Mouse (Mus musculus): ENCODE data around the gene Dus1l. TPM values are rescaled to one million over a fixed set of nuclear protein-coding genes. Genes with fewer than 3 reads are reported as not detected.
A peak's percentile ranks its signal among the peaks of the same experiment; 100 is the strongest.

Gene Dus1l
- polyA plus RNA-seq, 1 experiment from 2014 or later, result 88.8 TPM

DNA sequence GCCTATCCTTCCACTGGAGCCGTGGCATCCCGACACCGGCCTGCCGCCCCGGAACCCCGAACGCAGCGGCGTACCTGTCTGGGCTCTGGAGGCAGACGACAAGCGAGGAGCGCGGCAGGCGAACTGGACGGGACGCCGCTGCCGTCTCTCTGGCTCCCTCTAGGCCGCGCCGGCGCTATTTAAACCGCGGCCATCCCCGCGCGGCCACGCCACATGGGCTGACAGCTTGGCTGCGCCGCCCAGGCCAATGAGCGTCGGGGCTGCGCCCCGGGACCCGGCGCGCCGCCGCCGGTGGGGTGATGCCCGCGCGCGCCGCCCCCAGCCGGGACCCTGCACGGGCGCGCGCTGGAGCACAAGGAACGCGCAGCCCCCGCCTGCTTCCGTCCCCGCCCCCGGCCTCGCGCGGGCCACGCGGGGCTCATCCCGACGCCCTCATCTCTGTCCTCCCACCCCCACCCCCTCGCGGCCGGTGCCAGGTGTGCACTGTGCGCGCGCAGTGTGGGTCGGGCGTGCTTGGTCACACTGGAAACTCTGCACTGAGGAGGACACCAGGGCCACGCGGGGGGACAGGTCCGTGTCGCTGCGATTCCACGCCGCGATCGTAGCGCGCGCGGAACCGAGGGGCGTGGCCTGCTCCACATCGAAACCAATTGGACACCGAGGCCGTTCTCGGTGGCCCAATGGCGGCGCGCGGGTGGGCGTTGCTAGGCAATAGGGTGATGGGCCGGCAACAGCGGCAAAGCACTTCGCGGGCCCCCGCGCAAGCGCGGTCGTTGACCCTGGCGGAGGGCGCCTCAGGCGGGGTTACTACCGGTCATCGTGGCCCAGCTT lies 28.0 kb upstream of the Dus1l start, which contains the start of gene Fasn:
Gene Fasn, minus strand, starts transcription at position 592 of the 831 bp plus-strand sequence.
- Histone ChIP-seq H3K4me3 (peak within 1 kb of the TSS; percentile 84), H3K27me3 (ENCODE audit: insufficient read depth, poor library complexity, severe bottlenecking) (no peaks in the 10 kb centered on the region), H3K4me1 (peaks cover 64% of the 10 kb centered on the region), H3K9me3 (no peaks in the 10 kb centered on the region), H3K36me3 (peaks cover 33% of the 10 kb centered on the region), H3K27ac (peak within 1 kb of the TSS; percentile 95)
- DNase-seq (ENCODE audit: low spot score), result peak; percentile 99
- whole genome bisulfite sequencing, result under 1% methylated on average over 109 of the region's 109 CpGs

DNA sequence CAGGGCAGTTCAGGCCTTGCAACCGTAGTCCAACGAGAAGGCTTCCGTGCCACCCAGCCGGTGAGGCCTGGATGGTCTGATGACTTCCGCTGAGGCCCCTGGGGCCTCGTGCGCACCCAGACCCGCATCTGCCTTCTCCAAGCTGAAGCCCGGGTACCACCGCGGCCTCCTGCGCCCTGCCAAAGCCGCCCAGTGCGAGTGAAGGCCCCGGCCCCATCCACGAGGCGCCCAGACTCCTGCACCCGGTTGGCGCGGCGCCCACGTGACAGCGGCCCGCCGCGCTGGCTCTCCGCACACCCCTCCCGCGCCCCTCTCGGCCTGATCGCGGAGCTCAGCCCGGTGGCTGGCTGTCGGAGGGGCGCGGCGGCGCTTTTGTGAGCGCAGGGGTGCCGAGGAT lies 27.3 kb upstream of the Dus1l start:
- Histone ChIP-seq H3K27ac (peak overlapping the region; percentile 95), H3K27me3 (ENCODE audit: insufficient read depth, poor library complexity, severe bottlenecking) (no peaks in the 10 kb centered on the region), H3K4me1 (peaks cover 58% of the 10 kb centered on the region), H3K36me3 (peaks cover 39% of the 10 kb centered on the region), H3K4me3 (peak overlapping the region; percentile 84), H3K9me3 (no peaks in the 10 kb centered on the region)
- under 1% methylated on average over 40 of the region's 40 CpGs for WGBS
- peak; percentile 88 for DNase-seq (ENCODE audit: low spot score)

GRCm38 (mm10) chr11:120822831-120823550 lies 26.8 kb upstream of the Dus1l start:
- 2% methylated on average over 14 of the region's 14 CpGs for WGBS
- Histone ChIP-seq H3K27me3 (ENCODE audit: insufficient read depth, poor library complexity, severe bottlenecking) (no peaks in the 10 kb centered on the region), H3K4me3 (peak overlapping the region; percentile 84), H3K9me3 (no peaks in the 10 kb centered on the region), H3K4me1 (peaks cover 55% of the 10 kb centered on the region), H3K36me3 (peaks cover 45% of the 10 kb centered on the region), H3K27ac (peak overlapping the region; percentile 95)
- no peak for DNase-seq (ENCODE audit: low spot score)

DNA sequence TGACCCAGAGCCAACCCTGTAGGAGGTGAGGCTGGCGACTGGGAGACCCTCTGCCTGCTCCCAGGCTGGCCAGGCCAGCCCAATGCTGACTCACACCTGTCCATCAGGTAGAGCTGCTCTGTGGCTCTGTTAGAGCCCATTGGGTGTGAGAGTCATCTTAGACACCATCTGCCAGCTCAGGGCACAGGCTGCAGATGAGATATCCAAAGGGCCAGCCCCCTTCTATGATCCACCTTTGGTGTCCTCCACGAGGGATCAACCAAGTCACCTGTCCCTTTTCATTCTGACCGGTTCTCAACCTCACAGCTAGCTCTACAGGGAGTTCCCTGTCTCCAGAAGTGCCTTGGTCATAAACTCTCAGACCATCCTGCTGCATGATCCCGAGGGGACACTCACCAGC lies 26.1 kb upstream of the Dus1l start:
- 71% methylated on average over 4 of the region's 4 CpGs for WGBS
- peak overlapping the region; percentile 84 for H3K4me3 ChIP-seq
- peaks cover 51% of the 10 kb centered on the region for H3K36me3 ChIP-seq

DNA sequence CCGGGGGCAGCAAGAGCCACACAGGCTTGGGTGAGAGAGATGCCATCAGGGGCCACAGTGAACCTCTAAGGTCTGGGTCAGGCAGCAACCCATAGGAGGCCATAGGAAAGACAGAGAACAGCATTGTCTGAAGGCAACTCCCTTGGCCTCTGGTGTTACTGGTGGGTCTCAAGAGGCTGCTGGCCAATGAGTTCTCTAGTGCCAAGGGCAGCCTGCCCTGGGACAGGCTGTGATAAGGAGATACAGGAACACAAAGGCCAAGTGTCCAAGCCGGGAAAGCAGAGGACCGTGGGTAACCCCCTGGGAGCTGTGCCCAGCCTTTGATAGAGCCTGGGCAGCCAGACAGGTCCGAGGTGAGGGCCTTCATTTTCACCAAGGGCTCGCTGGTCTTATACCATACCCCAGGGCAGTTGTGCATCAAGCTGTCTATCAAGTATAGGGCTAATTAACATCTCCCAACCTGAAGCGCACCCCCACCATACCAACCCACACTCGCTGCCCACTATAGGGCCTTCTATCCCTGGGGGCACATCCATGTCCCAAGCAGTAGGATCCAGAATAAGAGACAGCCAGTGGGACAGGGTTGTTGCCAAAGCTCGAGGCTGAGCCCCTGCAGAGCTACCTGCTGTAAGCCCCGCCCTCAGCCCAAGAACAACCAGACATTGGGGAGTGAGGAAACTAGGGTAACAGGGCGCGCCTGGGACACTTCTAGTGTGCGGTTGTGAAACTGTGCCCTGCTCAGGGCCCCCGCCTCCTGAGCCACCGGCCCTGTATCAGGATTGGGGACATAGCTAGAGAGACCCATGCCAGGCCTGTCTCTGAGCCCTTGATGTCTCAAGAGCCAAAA lies 25.1 kb upstream of the Dus1l start:
- H3K27me3 ChIP-seq (ENCODE audit: insufficient read depth, poor library complexity, severe bottlenecking), result no peaks in the 10 kb centered on the region
- peaks cover 62% of the 10 kb centered on the region for H3K36me3 ChIP-seq
- no peaks in the 10 kb centered on the region for H3K9me3 ChIP-seq
- H3K27ac ChIP-seq, result peak overlapping the region; percentile 6; the same call in 1 of the 2 replicates
- DNase-seq (ENCODE audit: low spot score), result no peak
- WGBS, result 82% methylated on average over 14 of the region's 14 CpGs
- peak overlapping the region; percentile 84 for H3K4me3 ChIP-seq
- H3K4me1 ChIP-seq, result peaks cover 47% of the 10 kb centered on the region

More for the DNA sequence above, 26.1 kb upstream of the Dus1l start:
- DNase-seq (ENCODE audit: low spot score), result no peak
- Histone ChIP-seq H3K27me3 (ENCODE audit: insufficient read depth, poor library complexity, severe bottlenecking) (no peaks in the 10 kb centered on the region), H3K4me1 (peaks cover 54% of the 10 kb centered on the region), H3K9me3 (no peaks in the 10 kb centered on the region), H3K27ac (0 out of 2 replicates have a peak overlapping the region, but pooled peaks have one; percentile 95)

GRCm38 (mm10) chr11:120820546-120820945 lies 24.3 kb upstream of the Dus1l start:
- peaks cover 39% of the 10 kb centered on the region for H3K4me1 ChIP-seq
- H3K36me3 ChIP-seq, result peaks cover 69% of the 10 kb centered on the region
- H3K27me3 ChIP-seq (ENCODE audit: insufficient read depth, poor library complexity, severe bottlenecking), result no peaks in the 10 kb centered on the region
- H3K9me3 ChIP-seq, result no peaks in the 10 kb centered on the region
- H3K27ac ChIP-seq, result 0 out of 2 replicates have a peak overlapping the region, but pooled peaks have one; percentile 3
- H3K4me3 ChIP-seq, result no peak overlapping the region
- WGBS, result 96% methylated on average over 14 of the region's 14 CpGs
- no peak for DNase-seq (ENCODE audit: low spot score)

- H3K27ac ChIP-seq, result no peak overlapping the region
- no peaks in the 10 kb centered on the region for H3K9me3 ChIP-seq
- no peak for DNase-seq (ENCODE audit: low spot score)
- H3K27me3 ChIP-seq (ENCODE audit: insufficient read depth, poor library complexity, severe bottlenecking), result no peaks in the 10 kb centered on the region
- H3K36me3 ChIP-seq, result peaks cover 79% of the 10 kb centered on the region
- H3K4me3 ChIP-seq, result no peak overlapping the region
- H3K4me1 ChIP-seq, result peaks cover 30% of the 10 kb centered on the region
- 95% methylated on average over 6 of the region's 6 CpGs for WGBS
Observed at GRCm38 (mm10) chr11:120819556-120819955, 23.4 kb upstream of the Dus1l start.

GRCm38 (mm10) chr11:120818251-120818650 lies 22.0 kb upstream of the Dus1l start:
- H3K9me3 ChIP-seq, result no peaks in the 10 kb centered on the region
- WGBS, result 95% methylated on average over 13 of the region's 13 CpGs
- no peak overlapping the region for H3K27ac ChIP-seq
- H3K27me3 ChIP-seq (ENCODE audit: insufficient read depth, poor library complexity, severe bottlenecking), result no peaks in the 10 kb centered on the region
- H3K36me3 ChIP-seq, result peaks cover 92% of the 10 kb centered on the region
- peaks cover 25% of the 10 kb centered on the region for H3K4me1 ChIP-seq
- no peak for DNase-seq (ENCODE audit: low spot score)
- H3K4me3 ChIP-seq, result no peak overlapping the region

- H3K9me3 ChIP-seq, result no peaks in the 10 kb centered on the region
- WGBS, result 96% methylated on average over 6 of the region's 6 CpGs
- DNase-seq (ENCODE audit: low spot score), result no peak
- no peak overlapping the region for H3K27ac ChIP-seq
- no peak overlapping the region for H3K4me3 ChIP-seq
- no peaks in the 10 kb centered on the region for H3K27me3 ChIP-seq (ENCODE audit: insufficient read depth, poor library complexity, severe bottlenecking)
- H3K4me1 ChIP-seq, result peaks cover 19% of the 10 kb centered on the region
- peaks cover 100% of the 10 kb centered on the region for H3K36me3 ChIP-seq
Observed at GRCm38 (mm10) chr11:120817358-120817757, 21.2 kb upstream of the Dus1l start.

DNA sequence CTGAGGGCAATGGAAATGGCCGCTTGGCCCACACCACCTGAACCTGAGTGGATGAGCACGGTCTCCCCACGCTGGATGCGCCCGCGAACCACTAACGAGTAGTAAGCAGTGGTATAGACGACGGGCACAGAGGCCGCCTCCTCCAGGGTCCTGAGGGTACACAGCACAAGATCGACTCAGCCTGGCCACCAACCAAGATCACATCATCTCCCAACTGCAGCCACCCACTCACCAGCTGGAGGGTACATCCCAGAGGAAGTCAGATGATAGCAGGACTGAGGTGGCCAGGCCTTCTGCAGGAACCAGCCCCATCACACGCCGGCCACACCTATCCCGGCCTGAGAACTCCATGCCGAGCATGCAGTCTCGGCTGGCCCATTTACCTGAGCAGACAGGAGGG lies 15.9 kb upstream of the Dus1l start:
- Histone ChIP-seq H3K9me3 (no peaks in the 10 kb centered on the region), H3K27me3 (ENCODE audit: insufficient read depth, poor library complexity, severe bottlenecking) (no peaks in the 10 kb centered on the region), H3K4me3 (no peak overlapping the region), H3K4me1 (no peaks in the 10 kb centered on the region), H3K27ac (no peak overlapping the region), H3K36me3 (peaks cover 100% of the 10 kb centered on the region)
- 95% methylated on average over 16 of the region's 16 CpGs for WGBS
- no peak for DNase-seq (ENCODE audit: low spot score)

DNA sequence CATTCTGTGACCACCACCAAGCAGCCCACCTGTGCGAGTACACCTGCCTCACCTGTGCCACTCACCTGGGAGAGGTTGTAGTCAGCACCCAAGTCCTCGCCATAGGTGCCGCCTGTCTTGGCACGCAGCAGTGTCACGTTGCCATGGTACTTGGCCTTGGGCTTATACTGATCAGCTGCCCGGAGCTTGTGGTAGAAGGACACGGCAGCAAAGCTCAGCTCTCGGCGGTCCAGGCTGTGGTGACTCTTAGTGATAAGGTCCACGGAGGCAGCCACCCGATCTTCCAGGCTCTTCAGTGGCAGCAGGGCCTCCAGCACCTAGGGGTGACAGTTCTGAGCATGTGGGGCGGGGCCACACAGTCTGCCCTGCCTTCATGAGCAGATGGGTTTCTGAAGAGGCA lies 11.8 kb upstream of the Dus1l start:
- Histone ChIP-seq H3K27ac (no peak overlapping the region), H3K9me3 (no peaks in the 10 kb centered on the region), H3K4me1 (no peaks in the 10 kb centered on the region), H3K27me3 (ENCODE audit: insufficient read depth, poor library complexity, severe bottlenecking) (no peaks in the 10 kb centered on the region), H3K36me3 (peaks cover 79% of the 10 kb centered on the region), H3K4me3 (no peak overlapping the region)
- DNase-seq (ENCODE audit: low spot score), result no peak
- WGBS, result 87% methylated on average over 12 of the region's 12 CpGs

DNA sequence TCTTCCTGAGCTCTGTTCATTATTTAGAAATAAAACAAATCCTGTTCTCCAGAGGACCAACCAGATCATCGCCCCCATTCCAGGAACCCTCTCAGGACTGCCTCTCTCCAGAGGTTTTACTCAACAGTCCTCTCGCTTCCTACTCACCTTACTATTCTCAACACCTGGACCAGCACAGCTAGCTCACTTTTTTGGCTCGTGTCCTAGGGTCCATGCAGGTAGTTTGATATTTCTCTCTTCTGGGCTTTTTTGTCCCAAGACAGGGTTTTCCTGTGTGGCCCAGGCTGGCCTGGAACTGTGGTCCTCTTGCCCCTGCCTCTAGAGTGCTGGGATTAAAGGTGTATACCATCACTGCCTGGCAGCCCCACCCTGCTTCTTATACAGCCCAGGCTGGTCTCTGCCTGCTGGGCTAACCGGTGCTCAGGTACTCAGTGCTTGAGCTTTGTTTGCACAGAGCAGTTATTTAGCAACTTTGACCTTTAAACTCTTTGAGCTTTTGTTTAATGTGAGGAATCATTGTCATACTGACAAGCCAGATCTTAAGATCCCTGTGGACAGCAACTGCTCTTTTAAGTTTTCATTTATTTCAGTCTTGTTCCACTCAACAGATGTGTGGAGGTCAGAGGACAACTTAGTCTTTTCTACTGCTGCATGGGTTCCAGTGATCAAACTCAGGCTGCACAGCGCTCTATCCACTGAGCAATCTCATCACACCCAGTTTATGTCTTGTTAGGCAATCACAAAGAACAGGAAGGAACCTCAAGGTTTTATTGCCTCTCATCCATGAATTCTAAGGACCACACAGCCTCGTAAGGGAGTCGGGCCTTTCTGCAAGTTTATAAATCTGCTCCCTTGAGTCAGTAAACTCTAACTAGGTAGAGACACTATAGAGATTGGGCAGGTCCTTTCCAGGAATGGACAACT lies 9.4 kb upstream of the Dus1l start:
- no peaks in the 10 kb centered on the region for H3K27me3 ChIP-seq (ENCODE audit: insufficient read depth, poor library complexity, severe bottlenecking)
- H3K4me1 ChIP-seq, result peaks cover 1% of the 10 kb centered on the region
- 91% methylated on average over 7 of the region's 7 CpGs for WGBS
- H3K4me3 ChIP-seq, result no peak overlapping the region
- no peaks in the 10 kb centered on the region for H3K9me3 ChIP-seq
- H3K36me3 ChIP-seq, result peaks cover 55% of the 10 kb centered on the region
- no peak for DNase-seq (ENCODE audit: low spot score)
- no peak overlapping the region for H3K27ac ChIP-seq

Measured in heart, embryonic 10.5 days (tissue).